Mouse (Mus musculus): ENCODE data around the gene Naglu.

- TF ChIP-seq TAL1 (IDR thresholded peaks at IDR 0.05; ENCODE audit: low read length): no peak
- no peak for TF ChIP-seq GATA1 (IDR thresholded peaks at IDR 0.05; ENCODE audit: low read length)
Measured at GRCm38 (mm10) chr11:101112186-101112585, 42.4 kb downstream of the Naglu start.

Data from erythroblast, embryonic 14.5 days (primary cell).